Mouse (Mus musculus) intestine, embryonic 14.5 days (tissue): ENCODE measurements around the gene Sfxn5. TPM values are rescaled to one million over a fixed set of nuclear protein-coding genes. Genes with fewer than 3 reads are reported as not detected.

ENCODE experiments used
- ATAC-seq: fragments of 200-750 bp; cut with Nextera tagmentation; replicated peaks from 2 replicates; pipeline ENCODE4 v1.8.0; 2017; ENCODE audit warnings: low read depth, moderate number of reproducible peaks, moderate TSS enrichment, moderate library complexity; ENCODE audit not compliant: low FRiP score, low TSS enrichment
- DNase-seq: peaks from one replicate; pipeline ENCODE4 v3.0.0-alpha.2; 2018; ENCODE audit warnings: low spot score
- H3K27ac ChIP-seq: fragments of 300-500 bp; sonication (generic); 2 replicates; pipeline ENCODE4 v1.5.1; 2014; ENCODE audit warnings: low read depth, mild to moderate bottlenecking, control low read depth
- H3K27me3 ChIP-seq: fragments of 300-500 bp; sonication (generic); replicated peaks from 2 replicates; pipeline ENCODE4 v1.6.1; 2014; ENCODE audit warnings: low read length, control low read depth; ENCODE audit not compliant: control insufficient read depth, insufficient read depth
- H3K36me3 ChIP-seq: fragments of 300-500 bp; sonication (generic); 2 replicates; pipeline ENCODE4 v1.6.1; 2014; ENCODE audit warnings: low read length, control low read depth; ENCODE audit not compliant: control insufficient read depth, insufficient read depth
- H3K4me1 ChIP-seq: fragments of 300-500 bp; sonication (generic); replicated peaks from 2 replicates; pipeline ENCODE4 v1.6.1; 2014; ENCODE audit warnings: low read length, control low read depth, mixed read lengths; ENCODE audit not compliant: control insufficient read depth, insufficient read depth
- H3K4me2 ChIP-seq: fragments of 300-500 bp; sonication (generic); 2 replicates; pipeline ENCODE4 v1.6.1; 2014; ENCODE audit warnings: low read length
- H3K4me3 ChIP-seq: fragments of 300-500 bp; sonication (generic); 2 replicates; pipeline ENCODE4 v1.5.1; 2014; ENCODE audit warnings: low read depth, low read length, control low read depth, mixed read lengths
- H3K9ac ChIP-seq: fragments of 300-500 bp; sonication (generic); 2 replicates; pipeline ENCODE4 v1.6.1; 2014; ENCODE audit warnings: mild to moderate bottlenecking, low read length
- H3K9me3 ChIP-seq: fragments of 300-500 bp; sonication (generic); 2 replicates; pipeline ENCODE4 v1.6.1; 2016; ENCODE audit warnings: low read length, control low read depth; ENCODE audit not compliant: control insufficient read depth
- WGBS: fragments of 180-500 bp; shearing (Covaris S2); extraction: QIAGEN DNeasy Blood & Tissue Kit; methylation state at CpG from one replicate; pipeline ENCODE4 v1.1.7; 2014; 5-methylcytosine and 5-hydroxymethylcytosine counted together
- polyA plus RNA-seq: library from polyadenylated mRNA; unstranded; fragments of >200 nt; fragmentation: Nextera tagmentation; extraction: Ambion mirVana; gene quantifications from 2 replicates; pipeline ENCODE4 v1.2.1, GENCODE M21; 2014

Gene Sfxn5
- polyA plus RNA-seq, 1 experiment from 2014 or later = 8.3 TPM

- peak; percentile 77 for DNase-seq
- no peak for ATAC-seq
- Histone ChIP-seq H3K36me3 (no peaks in the 10 kb centered on the region), H3K4me2 (peak overlapping the region; percentile 59), H3K27me3 (peaks cover 95% of the 10 kb centered on the region), H3K9me3 (no peaks in the 10 kb centered on the region), H3K4me1 (peaks cover 23% of the 10 kb centered on the region), H3K9ac (no peak overlapping the region), H3K27ac (no peak overlapping the region), H3K4me3 (peak overlapping the region; percentile 38)
- WGBS = 2% methylated on average over 39 of the region's 39 CpGs
Measured at GRCm38 (mm10) chr6:85188256-85189110, 144.7 kb downstream of the Sfxn5 start.

- H3K4me3 ChIP-seq = peak within 1 kb of the TSS; percentile 38
- ATAC-seq (peak; percentile 77), DNase-seq (peak; percentile 82)
- WGBS = under 1% methylated on average over 72 of the region's 81 CpGs
- peaks cover 23% of the 10 kb centered on the region for H3K4me1 ChIP-seq
- peaks cover 88% of the 10 kb centered on the region for H3K27me3 ChIP-seq
- peak within 1 kb of the TSS; percentile 59 for H3K4me2 ChIP-seq
- H3K36me3 ChIP-seq = no peaks in the 10 kb centered on the region
- H3K27ac ChIP-seq = no peak within 1 kb of the TSS
- H3K9ac ChIP-seq = no peak within 1 kb of the TSS
- H3K9me3 ChIP-seq = no peaks in the 10 kb centered on the region
Measured at GRCm38 (mm10) chr6:85187340-85188211, 145.6 kb downstream of the Sfxn5 start, which contains the start of gene Emx1. Gene Emx1, plus strand, starts transcription at chr6:85187438.

- no peaks in the 10 kb centered on the region for H3K36me3 ChIP-seq
- under 1% methylated on average over 15 of the region's 15 CpGs for WGBS
- H3K27me3 ChIP-seq = peaks cover 79% of the 10 kb centered on the region
- H3K4me1 ChIP-seq = peaks cover 23% of the 10 kb centered on the region
- H3K27ac ChIP-seq = no peak overlapping the region
- H3K4me2 ChIP-seq = peak overlapping the region; percentile 59; the same call in 1 of the 2 replicates
- peak; percentile 62 for DNase-seq
- H3K9ac ChIP-seq = no peak overlapping the region
- ATAC-seq = no peak
- no peaks in the 10 kb centered on the region for H3K9me3 ChIP-seq
- peak overlapping the region; percentile 38; the same call in 1 of the 2 replicates for H3K4me3 ChIP-seq
Measured at GRCm38 (mm10) chr6:85186744-85187059, 146.5 kb downstream of the Sfxn5 start.

- peak; percentile 63 for DNase-seq
- H3K27ac ChIP-seq = no peak overlapping the region
- H3K9me3 ChIP-seq = no peaks in the 10 kb centered on the region
- 3% methylated on average over 33 of the region's 33 CpGs for WGBS
- H3K4me2 ChIP-seq = peak overlapping the region; percentile 38
- no peak overlapping the region for H3K9ac ChIP-seq
- H3K27me3 ChIP-seq = peaks cover 74% of the 10 kb centered on the region
- H3K4me3 ChIP-seq = peak overlapping the region; percentile 16; the same call in 1 of the 2 replicates
- no peaks in the 10 kb centered on the region for H3K36me3 ChIP-seq
- H3K4me1 ChIP-seq = peaks cover 23% of the 10 kb centered on the region
- no peak for ATAC-seq
Measured at GRCm38 (mm10) chr6:85186033-85186743, 147.0 kb downstream of the Sfxn5 start.

GRCm38 (mm10) chr6:85183951-85184350 is 149.3 kb downstream of the Sfxn5 start:
- no peaks in the 10 kb centered on the region for H3K36me3 ChIP-seq
- H3K9me3 ChIP-seq = no peaks in the 10 kb centered on the region
- peaks cover 51% of the 10 kb centered on the region for H3K27me3 ChIP-seq
- H3K4me1 ChIP-seq = peaks cover 23% of the 10 kb centered on the region
- no peak overlapping the region for H3K4me2 ChIP-seq
- H3K4me3 ChIP-seq = no peak overlapping the region
- no peak overlapping the region for H3K9ac ChIP-seq
- no peak overlapping the region for H3K27ac ChIP-seq
- DNase-seq = no peak
- no peak for ATAC-seq
- WGBS = 43% methylated on average over 3 of the region's 3 CpGs

- H3K27me3 ChIP-seq = peaks cover 14% of the 10 kb centered on the region
- 58% methylated on average over 2 of the region's 2 CpGs for WGBS
- no peak overlapping the region for H3K9ac ChIP-seq
- H3K4me1 ChIP-seq = no peaks in the 10 kb centered on the region
- no peak overlapping the region for H3K27ac ChIP-seq
- ATAC-seq (no peak), DNase-seq (no peak)
- H3K4me3 ChIP-seq = no peak overlapping the region
- no peaks in the 10 kb centered on the region for H3K9me3 ChIP-seq
- no peak overlapping the region for H3K4me2 ChIP-seq
- H3K36me3 ChIP-seq = no peaks in the 10 kb centered on the region
Measured at GRCm38 (mm10) chr6:85180036-85180435, 153.2 kb downstream of the Sfxn5 start.

- H3K27me3 ChIP-seq = peaks cover 12% of the 10 kb centered on the region
- no peaks in the 10 kb centered on the region for H3K4me1 ChIP-seq
- DNase-seq (no peak), ATAC-seq (no peak)
- no peak overlapping the region for H3K27ac ChIP-seq
- H3K9ac ChIP-seq = no peak overlapping the region
- no peak overlapping the region for H3K4me2 ChIP-seq
- no peaks in the 10 kb centered on the region for H3K9me3 ChIP-seq
- H3K4me3 ChIP-seq = no peak overlapping the region
- H3K36me3 ChIP-seq = no peaks in the 10 kb centered on the region
- WGBS = 75% methylated on average over 3 of the region's 3 CpGs
Measured at GRCm38 (mm10) chr6:85179569-85179968, 153.7 kb downstream of the Sfxn5 start.

- no peaks in the 10 kb centered on the region for H3K9me3 ChIP-seq
- H3K27me3 ChIP-seq = no peaks in the 10 kb centered on the region
- DNase-seq = no peak
- no peak overlapping the region for H3K4me3 ChIP-seq
- H3K36me3 ChIP-seq = no peaks in the 10 kb centered on the region
- 51% methylated on average over 11 of the region's 11 CpGs for WGBS
- no peaks in the 10 kb centered on the region for H3K4me1 ChIP-seq
- no peak overlapping the region for H3K9ac ChIP-seq
- H3K4me2 ChIP-seq = no peak overlapping the region
- ATAC-seq = no peak
- H3K27ac ChIP-seq = no peak overlapping the region
Measured at GRCm38 (mm10) chr6:85165440-85165921, 167.7 kb downstream of the Sfxn5 start.
